In the genomic region with DNA sequence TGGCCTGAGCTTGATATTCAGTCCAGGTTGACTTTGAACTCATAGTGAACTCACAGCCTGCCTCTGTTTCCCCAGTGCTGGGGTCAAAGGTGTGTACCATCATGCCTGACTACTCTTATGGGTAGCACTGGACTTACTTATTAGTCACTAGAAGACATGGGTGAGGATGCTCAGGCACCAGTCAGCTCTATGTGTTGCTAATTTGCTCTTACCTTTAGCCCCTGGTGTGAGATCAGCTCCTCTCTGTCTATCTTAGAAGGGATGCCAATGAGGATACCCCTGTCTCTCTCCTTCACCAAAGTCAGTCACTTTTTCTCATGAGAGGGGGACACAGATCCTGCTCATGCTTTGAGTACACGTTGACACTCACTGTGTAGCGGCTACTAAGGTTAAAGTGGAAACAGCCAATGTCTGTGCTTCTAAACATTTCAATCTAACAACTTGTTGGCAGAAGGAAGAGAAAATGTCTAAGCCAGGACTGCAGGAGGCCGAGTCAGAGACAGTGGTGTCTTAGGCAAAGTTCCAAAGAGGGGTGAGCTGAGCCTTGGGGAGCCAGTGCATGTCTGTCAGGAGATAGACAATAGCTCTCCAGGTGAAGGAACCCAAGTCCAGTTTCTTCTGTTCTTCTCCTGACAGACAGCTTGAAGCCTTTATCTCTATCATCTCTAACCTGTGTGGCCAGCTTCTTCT, we compare ENCODE assay signal across 23 mouse cellular contexts.
DNase-seq lines count a peak whose midpoint lies in the region; ATAC-seq and TF ChIP-seq lines count a peak whose summit lies in the region.
"Had no signal": no experiment of that assay in that cellular context is flagged by ENCODE, and none has a peak within 500 bp of the region (broad histone marks: within the 10 kb centered on the region; RNA-seq: fewer than 3 reads in every experiment).

No protein-coding gene starts in this region.

- no peak overlapping the region for H3K4me3 ChIP-seq in liver, adult 2 months (ENCODE audit: insufficient read depth, low read depth, low read length)
- H3K4me3 ChIP-seq in liver, postnatal 0 days (ENCODE audit: low read depth, low read length), result no peak overlapping the region
- H3K4me3 ChIP-seq in midbrain, embryonic 11.5 days (ENCODE audit: low read depth, low read length), result no peak overlapping the region
- no peak overlapping the region for H3K4me3 ChIP-seq in midbrain, embryonic 16.5 days (ENCODE audit: low read depth, low read length)
- no peak overlapping the region for H3K4me3 ChIP-seq in forebrain, embryonic 12.5 days (replicated peaks)
- H3K4me3 ChIP-seq: embryonic facial prominence, embryonic 15.5 days; erythroblast, embryonic 14.5 days; forebrain, embryonic 10.5 days; forebrain, embryonic 15.5 days; heart, embryonic 15.5 days; hindbrain, embryonic 13.5 days had no signal

- TF ChIP-seq POLR2A in liver, adult 2 months (IDR thresholded peaks at IDR 0.05; ENCODE audit: extremely low read depth, insufficient read depth, low read length), result no peak

- H3K9ac ChIP-seq in liver, adult 2 months (ENCODE audit: low read depth, low read length), result no peak overlapping the region
- no peak overlapping the region for H3K9ac ChIP-seq in liver, postnatal 0 days (replicated peaks)
- H3K9ac ChIP-seq in midbrain, embryonic 11.5 days (ENCODE audit: low read length), result no peak overlapping the region
- H3K9ac ChIP-seq in midbrain, embryonic 16.5 days (ENCODE audit: low read depth, low read length), result no peak overlapping the region
- no peak overlapping the region for H3K9ac ChIP-seq in forebrain, embryonic 12.5 days
- H3K9ac ChIP-seq: embryonic facial prominence, embryonic 15.5 days; forebrain, embryonic 15.5 days; heart, embryonic 15.5 days; hindbrain, embryonic 13.5 days had no signal

- no peak for TF ChIP-seq EP300 in liver, postnatal 0 days (IDR thresholded peaks at IDR 0.05; ENCODE audit: low read depth)

- H3K9me3 ChIP-seq in liver, postnatal 0 days (ENCODE audit: low read length), result no peaks in the 10 kb centered on the region
- no peaks in the 10 kb centered on the region for H3K9me3 ChIP-seq in midbrain, embryonic 11.5 days (ENCODE audit: control insufficient read depth, low read length)
- H3K9me3 ChIP-seq in midbrain, embryonic 16.5 days (replicated peaks; ENCODE audit: control insufficient read depth, low read length, poor library complexity, severe bottlenecking), result no peaks in the 10 kb centered on the region
- no peaks in the 10 kb centered on the region for H3K9me3 ChIP-seq in forebrain, embryonic 12.5 days
- H3K9me3 ChIP-seq: embryonic facial prominence, embryonic 15.5 days; forebrain, embryonic 10.5 days; forebrain, embryonic 15.5 days; heart, embryonic 15.5 days; hindbrain, embryonic 13.5 days had no signal

- DNase-seq in heart, adult 11 months, result peak; percentile 89
- no peak for DNase-seq in heart, adult 18-20 months
- DNase-seq in liver, adult 2 months (ENCODE audit: extremely low read depth, low read depth, low spot score), result peak; percentile 25
- DNase-seq in liver, postnatal 0 days, result no peak
- peak; percentile 70 for DNase-seq in midbrain, embryonic 11.5 days (ENCODE audit: low spot score, missing footprints)
- no peak for DNase-seq in left cerebral cortex, adult 18-20 months (ENCODE audit: low spot score in 2 of 2)
- DNase-seq: adrenal gland, adult 8-10 months; cerebellum, adult 11 months; cerebellum, adult 8-10 months; cerebellum, postnatal 14 days; embryo, embryonic 11 days; gastrocnemius, postnatal 10 days had no signal

- ATAC-seq in liver, postnatal 0 days, result no peak
- no peak for ATAC-seq in midbrain, embryonic 11.5 days (ENCODE audit: low FRiP score)
- ATAC-seq in midbrain, embryonic 16.5 days, result no peak
- ATAC-seq in forebrain, embryonic 12.5 days (ENCODE audit: low FRiP score), result no peak
- ATAC-seq: forebrain, embryonic 15.5 days; hindbrain, postnatal 0 days had no signal

- no peaks in the 10 kb centered on the region for H3K27me3 ChIP-seq in liver, adult 2 months (ENCODE audit: control insufficient read depth, insufficient read depth, low read length)
- no peaks in the 10 kb centered on the region for H3K27me3 ChIP-seq in liver, postnatal 0 days (ENCODE audit: insufficient read depth, low read length)
- H3K27me3 ChIP-seq in midbrain, embryonic 11.5 days (ENCODE audit: control insufficient read depth, insufficient read depth, low read length), result no peaks in the 10 kb centered on the region
- H3K27me3 ChIP-seq in midbrain, embryonic 16.5 days (ENCODE audit: control insufficient read depth, insufficient read depth, low read depth, low read length), result 0 out of 2 replicates have a peak, but pooled peaks cover 2% of the 10 kb centered on the region
- peaks cover 6% of the 10 kb centered on the region; the same call in 1 of the 2 replicates for H3K27me3 ChIP-seq in forebrain, embryonic 12.5 days
- H3K27me3 ChIP-seq: CH12.LX; embryonic facial prominence, embryonic 15.5 days; forebrain, embryonic 15.5 days; heart, embryonic 15.5 days had no signal

- no peak overlapping the region for H3K4me2 ChIP-seq in liver, postnatal 0 days (ENCODE audit: low read depth, low read length)
- H3K4me2 ChIP-seq in midbrain, embryonic 11.5 days, result no peak overlapping the region
- no peak overlapping the region for H3K4me2 ChIP-seq in midbrain, embryonic 16.5 days (ENCODE audit: low read length)
- H3K4me2 ChIP-seq in forebrain, embryonic 12.5 days, result no peak overlapping the region
- H3K4me2 ChIP-seq: embryonic facial prominence, embryonic 15.5 days; forebrain, embryonic 15.5 days; heart, embryonic 11.5 days; heart, embryonic 15.5 days; hindbrain, embryonic 13.5 days had no signal

- 29% methylated on average over 3 of the region's 3 CpGs for WGBS in liver, adult 2 months
- 53% methylated on average over 3 of the region's 3 CpGs for WGBS in liver, postnatal 0 days (ENCODE audit: insufficient replicate concordance)
- 79% methylated on average over 3 of the region's 3 CpGs for WGBS in midbrain, embryonic 11.5 days
- 70% methylated on average over 3 of the region's 3 CpGs for WGBS in midbrain, embryonic 16.5 days
- WGBS in forebrain, embryonic 12.5 days, result 85% methylated on average over 3 of the region's 3 CpGs

- no peaks in the 10 kb centered on the region for H3K36me3 ChIP-seq in liver, adult 2 months (ENCODE audit: control insufficient read depth, insufficient read depth, low read length)
- no peaks in the 10 kb centered on the region for H3K36me3 ChIP-seq in liver, postnatal 0 days (replicated peaks; ENCODE audit: insufficient read depth, low read length)
- H3K36me3 ChIP-seq in midbrain, embryonic 11.5 days (ENCODE audit: control insufficient read depth, insufficient read depth, low read length), result no peaks in the 10 kb centered on the region
- no peaks in the 10 kb centered on the region for H3K36me3 ChIP-seq in midbrain, embryonic 16.5 days (ENCODE audit: control insufficient read depth, insufficient read depth, low read length)
- no peaks in the 10 kb centered on the region for H3K36me3 ChIP-seq in forebrain, embryonic 12.5 days (replicated peaks)
- H3K36me3 ChIP-seq: embryonic facial prominence, embryonic 15.5 days; forebrain, embryonic 10.5 days; forebrain, embryonic 15.5 days; heart, embryonic 15.5 days; hindbrain, embryonic 13.5 days had no signal

- no peak for TF ChIP-seq CTCF in liver, adult 2 months (IDR thresholded peaks at IDR 0.05; ENCODE audit: low read depth, low read length)
- TF ChIP-seq CTCF in liver, postnatal 0 days (IDR thresholded peaks at IDR 0.05; ENCODE audit: low read depth), result no peak

- H3K79me2 ChIP-seq in liver, adult 2 months (ENCODE audit: control insufficient read depth, insufficient read depth, low read length), result no peaks in the 10 kb centered on the region; the same call in 1 of the 2 replicates

- peaks cover 41% of the 10 kb centered on the region for H3K4me1 ChIP-seq in liver, adult 2 months (ENCODE audit: control insufficient read depth, insufficient read depth, low read length)
- H3K4me1 ChIP-seq in liver, postnatal 0 days (ENCODE audit: insufficient read depth), result peaks cover 6% of the 10 kb centered on the region; the same call in 1 of the 2 replicates
- peaks cover 13% of the 10 kb centered on the region for H3K4me1 ChIP-seq in midbrain, embryonic 11.5 days (ENCODE audit: control insufficient read depth, insufficient read depth, low read length)
- peaks cover 12% of the 10 kb centered on the region for H3K4me1 ChIP-seq in midbrain, embryonic 16.5 days (ENCODE audit: control insufficient read depth, insufficient read depth, low read length)
- H3K4me1 ChIP-seq in forebrain, embryonic 12.5 days, result peaks cover 25% of the 10 kb centered on the region

- peak overlapping the region; percentile 95 for H3K27ac ChIP-seq in liver, adult 2 months (replicated peaks; ENCODE audit: insufficient read depth, low read depth, low read length)
- no peak overlapping the region for H3K27ac ChIP-seq in liver, postnatal 0 days (ENCODE audit: low read depth)
- H3K27ac ChIP-seq in midbrain, embryonic 11.5 days (ENCODE audit: low read depth, low read length), result no peak overlapping the region
- H3K27ac ChIP-seq in midbrain, embryonic 16.5 days (ENCODE audit: low read length), result no peak overlapping the region
- H3K27ac ChIP-seq in forebrain, embryonic 12.5 days, result no peak overlapping the region
- H3K27ac ChIP-seq: embryonic facial prominence, embryonic 15.5 days; forebrain, embryonic 10.5 days; forebrain, embryonic 15.5 days; heart, embryonic 15.5 days; hindbrain, embryonic 13.5 days; hindbrain, postnatal 0 days had no signal

Comparison
In these comparisons a context has a peak if more than half of its experiments do, and no peak if none do; other contexts are left out.
1. DNase-seq: peak in heart, adult 11 months (single experiment), liver, adult 2 months (single experiment) and midbrain, embryonic 11.5 days (single experiment); none in heart, adult 18-20 months (0 of 2), liver, postnatal 0 days (single experiment) and left cerebral cortex, adult 18-20 months (0 of 2).